Mouse (Mus musculus) ovary, postnatal 36 days (tissue): ENCODE data around the gene Pcsk2.

Source experiments
- DNase-seq: peaks from one replicate; pipeline ENCODE4 v3.0.0; 2022; ENCODE audit warnings: low spot score, mixed read lengths

Pcsk2 gene

DNA sequence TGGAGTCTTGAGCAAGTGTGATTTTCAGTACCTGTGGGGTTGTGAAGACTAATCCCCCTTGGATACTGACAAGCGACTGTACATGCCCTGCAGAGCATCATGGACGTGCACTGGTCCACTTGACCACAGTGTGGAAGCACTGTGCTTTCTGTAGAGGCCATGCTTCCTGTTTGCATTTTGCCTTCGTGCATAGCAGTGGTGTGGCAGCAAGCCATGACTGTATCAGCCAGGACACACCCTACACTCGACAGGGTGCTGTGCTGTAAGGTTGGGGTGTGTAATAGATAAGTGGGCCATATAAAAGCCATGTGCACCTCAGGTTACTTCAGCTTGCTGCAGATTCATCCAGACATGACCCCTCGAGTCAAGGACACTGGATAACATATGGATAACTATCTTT, 292.7 kb downstream of the Pcsk2 start:
- peak; percentile 14 for DNase-seq

DNA sequence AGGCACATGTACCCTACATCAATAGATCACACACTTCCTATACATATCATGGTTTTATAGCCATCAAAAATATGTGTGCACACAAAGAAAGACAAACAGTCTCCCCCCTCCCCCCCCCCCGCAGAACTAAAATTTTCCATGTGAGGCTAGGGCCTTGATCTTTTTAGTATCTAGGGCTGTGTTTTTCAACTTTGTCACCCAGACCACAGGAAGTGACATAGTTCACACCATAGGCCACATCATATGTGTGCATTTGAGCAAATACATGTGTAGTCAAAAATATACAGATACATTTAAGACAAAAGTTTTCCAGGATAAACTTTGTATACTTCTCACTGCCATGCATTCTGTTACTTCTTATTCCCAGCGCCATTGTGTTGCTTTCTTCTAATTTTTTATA, 293.5 kb downstream of the Pcsk2 start:
- no peak for DNase-seq

DNA sequence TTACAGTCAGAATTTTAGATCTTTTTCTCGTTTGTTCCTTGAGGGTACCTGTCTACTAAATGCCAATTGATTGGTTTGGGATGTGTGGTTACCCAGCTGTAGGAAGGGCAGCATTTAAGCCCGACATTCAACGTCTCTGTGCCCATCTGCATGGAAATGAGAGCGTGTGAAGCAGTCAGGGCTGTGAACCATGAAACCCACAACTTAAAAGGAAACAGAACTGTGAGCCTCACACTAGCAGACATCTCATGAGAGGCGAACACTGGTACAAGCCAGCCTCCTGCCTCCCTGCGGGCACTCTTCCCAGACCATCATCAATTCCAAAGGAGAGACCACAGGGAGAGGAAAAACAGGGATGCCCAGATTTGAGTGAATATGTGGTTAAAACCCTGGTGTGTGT, 294.9 kb downstream of the Pcsk2 start:
- DNase-seq = no peak

DNA sequence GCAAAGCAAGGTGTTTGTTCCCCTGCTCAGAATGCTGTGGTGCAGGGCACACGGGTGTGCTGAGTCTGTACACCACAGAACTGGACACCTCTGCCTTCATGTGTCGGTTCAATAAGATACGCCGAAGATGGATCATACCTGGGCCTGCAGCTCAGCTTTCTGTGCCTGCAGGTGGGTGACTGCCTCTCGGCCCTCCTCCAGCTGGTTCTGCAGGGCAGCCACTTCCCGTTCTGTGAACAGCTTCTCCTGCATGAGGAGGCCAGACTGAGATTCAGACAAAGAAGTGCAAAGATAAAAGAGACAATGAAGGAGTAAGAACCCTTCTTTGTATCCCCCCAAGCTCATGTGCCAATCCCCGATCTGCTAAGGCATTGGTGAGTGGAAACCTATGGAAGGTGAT, 295.6 kb downstream of the Pcsk2 start:
- no peak for DNase-seq

DNA sequence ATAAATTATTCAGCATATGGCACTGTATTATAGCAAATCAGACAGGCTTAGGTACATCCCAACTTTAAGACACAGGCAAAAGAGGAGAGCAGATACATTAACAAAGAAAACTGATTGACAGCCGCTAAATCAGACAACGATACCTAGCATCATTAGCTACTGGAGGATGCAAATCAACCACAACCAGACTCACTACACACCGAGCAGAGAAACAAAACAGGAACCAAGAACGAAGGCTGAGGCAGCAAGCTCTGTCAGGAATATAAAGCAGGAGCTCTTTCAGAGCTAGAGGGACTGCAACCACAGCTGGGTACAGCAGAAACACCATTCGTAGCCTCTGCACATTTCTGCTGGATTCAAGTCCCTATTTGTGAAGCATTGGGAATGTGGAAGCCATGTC, 298.8 kb downstream of the Pcsk2 start:
- no peak for DNase-seq

DNA sequence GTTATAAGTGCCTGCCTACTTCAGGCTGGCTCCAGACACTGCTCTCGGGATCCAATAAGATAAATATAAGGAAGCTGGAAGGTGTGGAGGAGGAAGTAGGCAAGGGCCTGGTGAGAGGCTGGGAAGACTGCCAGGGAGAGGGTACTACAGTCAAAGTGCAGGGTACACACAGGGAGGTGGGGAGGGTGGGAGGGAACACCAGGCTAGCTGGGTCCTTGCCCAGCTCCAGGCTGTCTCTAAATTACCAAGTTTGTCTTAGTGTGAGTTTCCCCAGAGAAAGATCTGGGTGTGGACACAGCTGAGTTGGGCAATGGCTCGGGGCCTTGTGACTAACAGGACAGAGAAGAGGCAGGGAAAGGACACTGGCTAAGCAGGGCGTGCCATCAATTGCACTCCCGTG, 300.8 kb downstream of the Pcsk2 start:
- peak; percentile 16 for DNase-seq

DNA sequence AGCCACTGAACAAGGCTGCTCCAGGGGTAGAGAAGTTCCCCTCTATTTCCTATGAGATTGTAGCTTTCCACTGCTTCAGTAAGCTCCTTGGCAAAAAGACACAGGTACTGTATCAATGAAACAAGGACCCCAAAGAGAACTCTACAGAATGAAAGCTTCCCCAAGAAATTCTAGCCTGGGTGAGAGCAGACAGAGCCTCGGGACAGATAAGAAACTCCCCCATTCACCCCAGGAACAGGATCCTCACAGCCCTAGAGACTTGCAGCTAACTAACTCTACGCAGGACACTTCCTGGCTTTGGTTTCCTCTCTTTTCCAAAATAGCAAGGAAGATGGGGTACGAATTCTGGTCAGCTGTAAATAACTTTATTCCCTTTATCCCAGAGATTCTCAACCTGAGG, 301.3 kb downstream of the Pcsk2 start:
- no peak for DNase-seq

DNA sequence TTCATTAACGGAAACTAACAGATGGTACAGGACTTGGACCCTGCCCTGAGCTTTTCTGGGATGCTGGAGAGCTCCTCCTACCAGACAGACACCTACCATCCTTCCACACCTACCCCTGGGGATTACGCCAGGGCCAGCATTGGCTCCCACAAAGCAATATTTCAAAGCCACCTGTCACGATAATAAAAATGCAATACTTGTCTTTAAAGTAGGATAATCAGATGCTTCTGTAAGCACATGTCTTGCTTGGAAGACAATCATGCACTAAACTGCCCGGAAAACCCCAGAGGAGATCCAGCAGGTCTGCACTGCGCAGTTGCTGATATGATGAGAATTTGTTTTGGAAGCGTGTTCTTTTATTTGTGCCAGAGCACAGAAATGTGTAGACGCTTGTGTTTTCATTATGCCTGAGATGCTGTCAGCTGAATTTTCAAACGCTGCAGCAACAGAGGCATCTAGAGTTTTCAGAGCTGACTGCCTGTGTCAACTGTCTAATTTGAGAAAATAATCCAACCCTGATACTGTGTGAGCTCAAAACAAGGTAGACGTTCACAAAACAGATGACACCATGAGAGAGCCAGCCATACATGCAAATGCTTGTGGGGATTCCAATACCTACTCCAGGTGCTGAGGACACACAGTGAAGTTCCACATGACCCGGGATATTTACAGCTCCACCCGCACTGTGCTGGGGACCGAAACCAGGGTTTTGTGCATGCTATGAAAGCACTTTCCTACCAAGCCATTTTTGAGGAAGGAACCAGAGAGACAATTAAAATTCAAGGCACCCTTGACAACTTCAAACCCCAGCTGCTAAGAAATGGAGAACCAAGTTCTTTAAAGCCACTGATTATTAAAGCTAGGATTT, 305.6 kb downstream of the Pcsk2 start:
- no peak for DNase-seq

DNA sequence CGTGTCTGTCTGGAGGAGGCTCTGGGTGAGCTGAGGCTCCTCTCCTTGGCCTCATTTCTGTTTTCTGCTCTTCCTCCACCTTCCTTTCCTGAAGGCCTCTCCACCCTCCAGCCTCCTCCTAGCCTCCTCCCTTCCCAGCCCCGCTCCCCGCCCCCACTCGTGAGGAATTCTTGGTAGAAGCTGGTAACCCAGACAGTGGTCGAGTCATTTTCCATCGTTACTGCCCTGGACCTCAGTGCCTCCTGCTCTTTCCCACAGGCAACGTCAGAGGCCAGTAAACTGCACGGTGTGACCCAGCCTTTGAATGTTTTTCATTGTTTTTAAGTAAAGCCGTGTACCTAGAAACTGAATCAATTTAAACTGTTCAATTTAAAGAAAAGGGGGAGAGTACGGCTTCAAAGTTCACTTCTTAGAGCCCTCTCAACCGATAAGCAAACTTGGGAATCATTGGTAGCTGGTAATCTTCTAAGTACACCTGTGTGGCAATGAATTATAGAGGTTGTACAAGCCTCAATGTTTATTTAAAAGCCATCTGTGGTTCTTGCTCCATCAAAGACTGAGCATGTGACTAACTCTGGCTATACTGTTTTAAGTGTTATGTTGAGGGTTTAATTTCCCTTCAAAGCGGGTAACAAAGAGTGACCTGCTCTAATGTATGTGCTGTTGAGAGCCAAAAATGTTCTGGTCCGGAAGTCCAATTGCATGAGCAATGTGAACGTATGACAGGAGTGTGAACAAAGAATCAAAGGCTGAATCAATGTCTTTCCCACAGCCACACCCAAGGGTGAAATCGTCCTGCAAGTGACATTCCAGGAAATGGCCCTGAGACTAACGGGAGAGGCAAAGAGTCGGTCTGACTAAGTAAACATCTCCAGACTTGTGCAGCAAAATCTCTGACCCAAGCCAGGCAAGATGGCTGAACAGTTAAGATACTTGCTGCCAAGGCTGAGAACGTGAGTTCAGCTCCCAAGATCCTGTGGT, 306.6 kb downstream of the Pcsk2 start:
- no peak for DNase-seq

DNA sequence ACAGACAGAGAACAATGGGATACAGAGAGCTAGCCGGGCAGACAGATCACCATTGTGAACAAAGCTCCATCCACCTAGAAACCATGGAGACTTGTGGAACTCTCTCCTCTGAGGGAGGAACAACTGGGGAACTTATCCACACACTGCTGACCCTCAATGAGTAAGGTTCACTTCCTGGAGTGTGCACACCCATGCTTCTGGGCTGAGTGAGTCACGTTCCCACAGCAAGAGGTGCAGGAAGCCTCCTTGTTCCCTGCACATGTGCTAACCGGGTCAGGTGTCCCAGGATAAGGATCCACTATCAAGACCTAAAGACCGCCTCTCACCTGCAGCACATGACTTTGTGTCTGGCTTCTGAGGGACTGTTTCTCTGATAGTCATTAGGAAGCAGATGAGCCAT, 307.5 kb downstream of the Pcsk2 start:
- no peak for DNase-seq

DNA sequence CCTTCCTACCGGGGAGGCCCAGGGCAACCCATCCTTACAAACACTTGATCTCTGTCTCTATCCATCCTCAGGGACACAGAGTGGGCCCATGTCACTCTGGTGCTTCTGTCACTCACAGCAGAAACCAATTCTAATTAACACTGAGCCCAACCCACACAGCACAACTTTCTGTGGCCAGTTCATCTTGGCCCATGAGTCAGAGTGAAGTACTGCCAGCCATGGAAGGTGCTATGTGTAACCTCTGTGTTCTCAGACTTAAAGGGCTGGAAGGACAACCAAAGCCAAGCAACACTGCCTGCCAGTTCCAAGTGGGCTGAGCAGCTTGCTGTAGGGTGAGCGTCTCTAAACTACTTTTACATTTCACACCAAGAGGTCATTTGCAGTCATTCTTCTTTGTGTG, 313.2 kb downstream of the Pcsk2 start:
- no peak for DNase-seq

DNA sequence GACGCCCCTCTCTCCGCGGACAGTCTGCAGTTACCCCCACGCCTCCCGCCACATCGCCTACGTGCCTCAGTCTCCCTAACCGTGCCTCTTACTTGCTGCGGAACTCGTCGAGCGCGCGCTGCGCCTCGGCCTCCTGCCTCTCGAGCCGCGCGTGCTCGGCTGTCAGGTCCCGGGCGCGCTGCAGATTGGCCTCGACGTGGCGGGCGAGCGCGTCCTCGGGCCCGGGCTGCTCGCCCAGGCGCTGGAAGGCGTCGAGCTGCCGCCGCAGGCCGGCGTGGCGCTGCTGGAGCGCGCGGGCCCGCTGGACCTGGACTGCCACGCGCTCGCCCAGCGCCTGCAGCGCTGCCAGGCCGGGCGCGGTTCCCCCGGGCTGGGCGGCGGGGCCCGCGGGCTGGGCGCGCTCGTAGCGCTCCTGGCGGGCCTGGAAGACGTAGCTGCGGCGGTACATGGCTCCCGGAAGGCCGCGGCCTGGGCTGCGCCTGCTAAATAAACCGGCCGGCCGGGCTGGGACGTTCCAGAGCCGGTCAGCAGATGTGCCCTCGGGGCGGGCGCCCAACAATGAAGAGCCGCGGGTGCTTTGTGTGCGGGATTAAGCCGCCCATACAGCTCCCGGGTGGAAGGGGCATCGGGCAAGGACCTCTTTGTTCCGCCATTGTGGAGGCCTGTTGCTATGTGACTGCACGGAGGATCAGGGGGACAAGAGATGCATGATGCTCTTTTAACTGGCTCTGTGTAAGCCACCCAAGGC, 316.7 kb downstream of the Pcsk2 start, which contains the start of gene Bfsp1:
Gene Bfsp1, minus strand, starts transcription at position 690 of the 748 bp plus-strand sequence.
- DNase-seq = peak; percentile 71

DNA sequence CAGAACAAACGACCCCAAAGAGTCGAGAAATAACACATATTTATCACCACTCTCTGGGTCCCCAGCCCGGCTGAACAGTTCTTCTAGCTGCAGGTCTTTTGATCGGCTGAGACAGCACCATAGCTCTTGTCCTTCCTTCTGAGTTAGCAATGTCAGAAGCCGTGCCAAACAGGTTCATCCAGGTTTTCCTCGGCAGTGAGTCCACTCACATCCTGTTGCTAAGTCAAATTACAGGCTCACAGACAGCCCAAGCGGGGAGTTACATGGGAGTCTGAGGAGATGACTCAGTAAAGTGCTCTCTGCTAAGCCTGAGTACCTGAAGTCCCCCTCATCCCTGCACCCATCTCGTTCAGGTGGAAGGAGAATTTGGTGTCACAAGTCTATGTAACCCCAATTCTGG, 318.6 kb downstream of the Pcsk2 start:
- DNase-seq = no peak
